Mouse (Mus musculus) subcutaneous adipose tissue, adult 2 months (tissue): ENCODE data around the gene Emcn. TPM values are rescaled to one million over a fixed set of nuclear protein-coding genes. Genes with fewer than 3 reads are reported as not detected.

Experiments
- polyA plus RNA-seq: library from polyadenylated mRNA; depleted of rRNA; stranded (reverse); fragments of >200 nt; gene quantifications from 2 replicates; pipeline ENCODE4 v1.2.3, GENCODE M21; 2012; ENCODE audit warnings: low replicate concordance; rRNA removed

Emcn gene
- polyA plus RNA-seq: 53.4 and 61.3 TPM in 2 replicates

DNA sequence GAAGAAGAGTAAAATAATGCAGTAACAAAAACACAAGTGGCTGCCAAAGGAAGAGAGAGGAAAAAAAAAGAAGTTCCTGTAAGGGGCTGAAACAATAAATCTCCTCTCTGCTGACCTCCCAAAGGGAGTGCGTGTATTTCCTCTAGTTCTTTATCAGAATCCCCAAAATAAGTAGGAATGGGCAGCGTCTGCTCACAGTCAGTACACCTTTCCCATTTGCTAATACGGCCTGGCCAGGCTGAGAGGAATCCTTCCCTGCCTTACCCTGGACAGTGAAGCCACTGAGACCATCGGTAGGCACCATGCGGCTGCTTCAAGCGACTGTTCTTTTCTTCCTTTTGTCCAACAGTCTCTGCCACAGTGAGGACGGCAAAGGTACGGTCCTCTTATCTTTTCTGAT is at the start of gene Emcn:
TSS of gene Emcn (plus strand) at position 130 of the 400 bp plus-strand sequence.

